ENCODE assay signal across 17 mouse cellular contexts in genomic region chr6:65865861-65866260, GRCm38 (mm10).
"Had no signal": no experiment of that assay in that cellular context is flagged by ENCODE, and none has a peak within 500 bp of the region (broad histone marks: within the 10 kb centered on the region; RNA-seq: fewer than 3 reads in every experiment).

No protein-coding gene starts in this region.

- H3K4me2 ChIP-seq: lung, embryonic 15.5 days; midbrain, embryonic 11.5 days; midbrain, embryonic 13.5 days; midbrain, embryonic 15.5 days; neural tube, embryonic 12.5 days; stomach, embryonic 15.5 days had no signal

- H3K27ac ChIP-seq: lung, embryonic 15.5 days; macrophage; midbrain, embryonic 13.5 days; midbrain, embryonic 15.5 days; neural tube, embryonic 12.5 days; stomach, embryonic 15.5 days; stomach, postnatal 0 days had no signal

- H3K4me1 ChIP-seq: lung, embryonic 15.5 days; midbrain, embryonic 13.5 days; midbrain, embryonic 15.5 days; neural tube, embryonic 12.5 days; stomach, embryonic 15.5 days had no signal

- DNase-seq: lung, adult 2 months; lung, postnatal 14 days; lung, postnatal 36 days; right cerebral cortex, postnatal 14 days; thymus, adult 2 months; thymus, postnatal 25 days; thymus, postnatal 4 days had no signal

- H3K27me3 ChIP-seq: lung, embryonic 15.5 days; megakaryocyte, embryonic 14.5 days; midbrain, embryonic 13.5 days; midbrain, embryonic 15.5 days; neural tube, embryonic 12.5 days; stomach, embryonic 15.5 days had no signal

- H3K4me3 ChIP-seq: lung, embryonic 15.5 days; megakaryocyte, embryonic 14.5 days; midbrain, embryonic 13.5 days; midbrain, embryonic 15.5 days; neural tube, embryonic 12.5 days; stomach, embryonic 15.5 days had no signal

- H3K36me3 ChIP-seq: midbrain, embryonic 13.5 days; midbrain, embryonic 15.5 days; stomach, embryonic 15.5 days had no signal

- H3K9me3 ChIP-seq: lung, embryonic 15.5 days; megakaryocyte, embryonic 14.5 days; midbrain, embryonic 13.5 days; midbrain, embryonic 15.5 days; neural tube, embryonic 12.5 days; stomach, embryonic 15.5 days had no signal

- H3K9ac ChIP-seq: lung, embryonic 15.5 days; midbrain, embryonic 13.5 days; midbrain, embryonic 15.5 days; neural tube, embryonic 12.5 days; stomach, embryonic 15.5 days had no signal

- ATAC-seq: lung, postnatal 0 days; midbrain, embryonic 13.5 days; midbrain, embryonic 15.5 days had no signal
